Mouse (Mus musculus) hindbrain, postnatal 0 days (tissue): ENCODE measurements around the gene 2900026A02Rik. TPM values are rescaled to one million over a fixed set of nuclear protein-coding genes. Genes with fewer than 3 reads are reported as not detected.

ENCODE experiments used
- ATAC-seq: fragments of 200-750 bp; cut with Nextera tagmentation; 2 replicates; pipeline ENCODE4 v1.8.0; 2017; ENCODE audit warnings: mild to moderate bottlenecking, moderate TSS enrichment, moderate library complexity
- DNase-seq: peaks from one replicate; pipeline ENCODE4 v3.0.0-alpha.2; 2015; ENCODE audit warnings: low spot score
- H3K27ac ChIP-seq: fragments of 300-500 bp; sonication (generic); 2 replicates; pipeline ENCODE4 v1.5.1; 2014; ENCODE audit warnings: mild to moderate bottlenecking
- H3K27me3 ChIP-seq: fragments of 300-500 bp; sonication (generic); 2 replicates; pipeline ENCODE4 v1.6.1; 2014; ENCODE audit warnings: low read length, mixed read lengths; ENCODE audit not compliant: insufficient read depth
- H3K36me3 ChIP-seq: fragments of 300-500 bp; sonication (generic); 2 replicates; pipeline ENCODE4 v1.6.1; 2014; ENCODE audit warnings: low read length, mixed read lengths; ENCODE audit not compliant: insufficient read depth
- H3K4me1 ChIP-seq: fragments of 300-500 bp; sonication (generic); 2 replicates; pipeline ENCODE4 v1.6.1; 2014; ENCODE audit warnings: antibody characterized with exemption, low read length, mixed read lengths; ENCODE audit not compliant: insufficient read depth
- H3K4me2 ChIP-seq: fragments of 300-500 bp; sonication (generic); 2 replicates; pipeline ENCODE4 v1.6.1; 2014; ENCODE audit warnings: low read depth, mild to moderate bottlenecking, low read length, moderate library complexity, mixed read lengths
- H3K4me3 ChIP-seq: fragments of 300-500 bp; sonication (generic); 2 replicates; pipeline ENCODE4 v1.5.1; 2014; ENCODE audit warnings: low read length
- H3K9ac ChIP-seq: fragments of 300-500 bp; sonication (generic); replicated peaks from 2 replicates; pipeline ENCODE4 v1.6.1; 2014; ENCODE audit warnings: mild to moderate bottlenecking, low read length, moderate library complexity, mixed read lengths
- H3K9me3 ChIP-seq: fragments of 300-500 bp; sonication (generic); 2 replicates; pipeline ENCODE4 v1.6.1; 2016; ENCODE audit warnings: low read length, mixed read lengths
- CTCF ChIP-seq: IDR thresholded peaks from 2 replicates; pipeline ENCODE4 v1.5.1; 2016; ENCODE audit warnings: antibody characterized with exemption, control low read depth, low read depth
- WGBS: fragments of 180-500 bp; shearing (Covaris S2); extraction: QIAGEN DNeasy Blood & Tissue Kit; methylation state at CpG from one replicate; pipeline ENCODE4 v1.1.7; 2014; 5-methylcytosine and 5-hydroxymethylcytosine counted together
- polyA plus RNA-seq: library from polyadenylated mRNA; unstranded; fragments of >200 nt; fragmentation: Nextera tagmentation; extraction: Ambion mirVana; gene quantifications from 2 replicates; pipeline ENCODE4 v1.2.1, GENCODE M21; 2015
- total RNA-seq: library from RNA; depleted of rRNA; stranded (reverse); fragments of >200 nt; gene quantifications from 2 replicates; pipeline ENCODE4 v1.2.3, GENCODE M21; 2014

2900026A02Rik gene
- total and polyA plus RNA-seq, 2 experiments from 2014 or later: 3.1 to 10.6 TPM

GRCm38 (mm10) chr5:113120741-113121590 is 100.1 kb downstream of the 2900026A02Rik start:
- 35% methylated on average over 15 of the region's 15 CpGs for WGBS
- Histone ChIP-seq H3K36me3 (no peaks in the 10 kb centered on the region), H3K9me3 (no peaks in the 10 kb centered on the region), H3K27me3 (no peaks in the 10 kb centered on the region), H3K27ac (no peak overlapping the region), H3K4me1 (0 out of 2 replicates have a peak, but pooled peaks cover 4% of the 10 kb centered on the region), H3K4me2 (no peak overlapping the region), H3K9ac (no peak overlapping the region), H3K4me3 (no peak overlapping the region)
- ATAC-seq: peak; percentile 43; the same call in 1 of the 2 replicates
- no peak for DNase-seq
- no peak for TF ChIP-seq CTCF

GRCm38 (mm10) chr5:113119861-113120465 is 101.1 kb downstream of the 2900026A02Rik start:
- no peak for DNase-seq

GRCm38 (mm10) chr5:113119291-113119690 is 101.7 kb downstream of the 2900026A02Rik start:
- DNase-seq (no peak), ATAC-seq (no peak)
- Histone ChIP-seq H3K4me3 (no peak overlapping the region), H3K27me3 (no peaks in the 10 kb centered on the region), H3K9me3 (no peaks in the 10 kb centered on the region), H3K9ac (0 out of 2 replicates have a peak overlapping the region, but pooled peaks have one; percentile 2), H3K4me2 (no peak overlapping the region), H3K36me3 (no peaks in the 10 kb centered on the region), H3K4me1 (0 out of 2 replicates have a peak, but pooled peaks cover 4% of the 10 kb centered on the region), H3K27ac (no peak overlapping the region)
- WGBS: 84% methylated on average over 9 of the region's 9 CpGs
- no peak for TF ChIP-seq CTCF

More at GRCm38 (mm10) chr5:113119861-113120465, 101.1 kb downstream of the 2900026A02Rik start:
- WGBS: 25% methylated on average over 13 of the region's 13 CpGs
- Histone ChIP-seq H3K4me1 (0 out of 2 replicates have a peak, but pooled peaks cover 4% of the 10 kb centered on the region), H3K4me2 (no peak overlapping the region), H3K27me3 (no peaks in the 10 kb centered on the region), H3K27ac (no peak overlapping the region), H3K9ac (0 out of 2 replicates have a peak overlapping the region, but pooled peaks have one; percentile 2), H3K9me3 (no peaks in the 10 kb centered on the region), H3K36me3 (no peaks in the 10 kb centered on the region), H3K4me3 (no peak overlapping the region)
- ATAC-seq: no peak
- TF ChIP-seq CTCF: no peak

- Histone ChIP-seq H3K4me2 (no peak overlapping the region), H3K27me3 (no peaks in the 10 kb centered on the region), H3K9ac (no peak overlapping the region; the same call in 1 of the 2 replicates), H3K4me3 (no peak overlapping the region), H3K9me3 (no peaks in the 10 kb centered on the region), H3K4me1 (0 out of 2 replicates have a peak, but pooled peaks cover 4% of the 10 kb centered on the region), H3K27ac (no peak overlapping the region), H3K36me3 (no peaks in the 10 kb centered on the region)
- ATAC-seq (no peak), DNase-seq (no peak)
- no peak for TF ChIP-seq CTCF
- WGBS: 61% methylated on average over 6 of the region's 6 CpGs
Observed at GRCm38 (mm10) chr5:113118695-113119094, 102.3 kb downstream of the 2900026A02Rik start.

- no peak for TF ChIP-seq CTCF
- Histone ChIP-seq H3K27me3 (no peaks in the 10 kb centered on the region), H3K4me3 (no peak overlapping the region), H3K4me2 (no peak overlapping the region), H3K36me3 (no peaks in the 10 kb centered on the region), H3K9ac (no peak overlapping the region), H3K4me1 (0 out of 2 replicates have a peak, but pooled peaks cover 4% of the 10 kb centered on the region), H3K27ac (no peak overlapping the region), H3K9me3 (no peaks in the 10 kb centered on the region)
- 64% methylated on average over 5 of the region's 5 CpGs for WGBS
- ATAC-seq (no peak), DNase-seq (no peak)
Observed at GRCm38 (mm10) chr5:113117361-113117760, 103.7 kb downstream of the 2900026A02Rik start.

GRCm38 (mm10) chr5:113115896-113116295 is 105.1 kb downstream of the 2900026A02Rik start:
- no peaks in the 10 kb centered on the region for H3K9me3 ChIP-seq
- no peak overlapping the region for H3K9ac ChIP-seq
- 70% methylated on average over 10 of the region's 10 CpGs for WGBS
- H3K27me3 ChIP-seq: no peaks in the 10 kb centered on the region
- H3K4me2 ChIP-seq: no peak overlapping the region
- no peaks in the 10 kb centered on the region for H3K36me3 ChIP-seq
- H3K27ac ChIP-seq: no peak overlapping the region
- ATAC-seq (no peak), DNase-seq (no peak)
- 0 out of 2 replicates have a peak, but pooled peaks cover 2% of the 10 kb centered on the region for H3K4me1 ChIP-seq
- H3K4me3 ChIP-seq: no peak overlapping the region
- no peak for TF ChIP-seq CTCF
